Comparison of ENCODE assay signal across 8 mouse cellular contexts in genomic region chr15:85832599-85832998, GRCm38 (mm10). TPM values are rescaled to one million over a fixed set of nuclear protein-coding genes. Genes with fewer than 3 reads are reported as not detected.
DNase-seq lines count a peak whose midpoint lies in the region; ATAC-seq and TF ChIP-seq lines count a peak whose summit lies in the region.

No protein-coding gene starts in this region.

- no peak for DNase-seq in heart, embryonic 10.5 days (ENCODE audit: low spot score)
- DNase-seq in heart, adult 18-20 months, result no peak
- DNase-seq in CH12.LX (ENCODE audit: extremely low read depth), result no peak
- no peak for DNase-seq in liver, embryonic 14.5 days (ENCODE audit: low read depth in 3 of 3, low spot score in 3 of 3)
- DNase-seq in right cerebral cortex, adult 18-20 months, result no peak
- DNase-seq in B cell, adult 2 months, result no peak
- DNase-seq in gastrocnemius, adult 18-20 months (ENCODE audit: low spot score), result no peak

- H3K36me3 ChIP-seq in heart, embryonic 10.5 days, result no peaks in the 10 kb centered on the region
- peaks cover 0 to 19% of the 10 kb centered on the region in 2 experiments for H3K36me3 ChIP-seq in CH12.LX (replicated peaks in 1 of 2; ENCODE audit: control insufficient read depth in 1 of 2, insufficient read depth in 1 of 2, low read length in 1 of 2)
- H3K36me3 ChIP-seq in forebrain, embryonic 13.5 days (ENCODE audit: poor library complexity, severe bottlenecking), result no peaks in the 10 kb centered on the region
- no peaks in the 10 kb centered on the region for H3K36me3 ChIP-seq in liver, embryonic 14.5 days (replicated peaks; ENCODE audit: control insufficient read depth, insufficient read depth, low read depth)

- dilution Hi-C loops in CH12.LX (cut with MboI; ENCODE audit: extremely low pct_ligation_motif_present, extremely low pct_unique_long_range_greater_than_20kb, low sequenced_read_pairs), result no loop called here

- peak; percentile 19; the same call in 1 of the 2 replicates for ATAC-seq in forebrain, embryonic 13.5 days
- ATAC-seq in liver, embryonic 14.5 days (ENCODE audit: insufficient read depth), result no peak

- no peak for TF ChIP-seq CTCF in CH12.LX (conservative IDR thresholded peaks at IDR 0.05 in 1 of 2, IDR thresholded peaks at IDR 0.05 in 1 of 2; ENCODE audit: low read depth in 2 of 2, low read length in 2 of 2)
- no peak for TF ChIP-seq CTCF in liver, embryonic 14.5 days (IDR thresholded peaks at IDR 0.05; ENCODE audit: low read depth)

- TF ChIP-seq RAD21 in CH12.LX (IDR thresholded peaks at IDR 0.05; ENCODE audit: low read depth, low read length), result no peak

- TF ChIP-seq POLR2A in CH12.LX (IDR thresholded peaks at IDR 0.05; ENCODE audit: low read depth, low read length), result no peak

- H3K79me2 ChIP-seq in CH12.LX (replicated peaks; ENCODE audit: control insufficient read depth, extremely low read depth, insufficient read depth, poor library complexity, severe bottlenecking), result no peaks in the 10 kb centered on the region

- H3K4me2 ChIP-seq in CH12.LX (ENCODE audit: insufficient read depth, low read depth, poor library complexity, severe bottlenecking), result peak overlapping the region; percentile 95
- peak overlapping the region; percentile 82 for H3K4me2 ChIP-seq in forebrain, embryonic 13.5 days
- peak overlapping the region; percentile 63 for H3K4me2 ChIP-seq in liver, embryonic 14.5 days (ENCODE audit: low read depth)

- in situ Hi-C loops in CH12.LX (cut with MboI; ENCODE audit: low pct_ligation_motif_present, low pct_unique_long_range_greater_than_20kb, low sequenced_read_pairs), result no loop called here

- H3K9ac ChIP-seq in CH12.LX (ENCODE audit: insufficient read depth, low read depth), result peak overlapping the region; percentile 89
- peak overlapping the region; percentile 77 for H3K9ac ChIP-seq in forebrain, embryonic 13.5 days
- peak overlapping the region; percentile 49; the same call in 1 of the 2 replicates for H3K9ac ChIP-seq in liver, embryonic 14.5 days (replicated peaks)

- WGBS in heart, embryonic 10.5 days, result 50% methylated on average over 8 of the region's 8 CpGs
- 58% methylated on average over 8 of the region's 8 CpGs for WGBS in forebrain, embryonic 13.5 days
- WGBS in liver, embryonic 14.5 days (ENCODE audit: insufficient replicate concordance), result 42% methylated on average over 8 of the region's 8 CpGs

- H3K4me1 ChIP-seq in heart, embryonic 10.5 days, result peaks cover 15% of the 10 kb centered on the region
- H3K4me1 ChIP-seq in CH12.LX (ENCODE audit: control insufficient read depth in 1 of 2, insufficient read depth in 2 of 2), result peaks cover 8 to 31% of the 10 kb centered on the region in 2 experiments
- H3K4me1 ChIP-seq in forebrain, embryonic 13.5 days, result peaks cover 12% of the 10 kb centered on the region
- H3K4me1 ChIP-seq in liver, embryonic 14.5 days (replicated peaks; ENCODE audit: control insufficient read depth in 2 of 2, insufficient read depth in 2 of 2, low read length in 1 of 2), result peaks cover 3 to 14% of the 10 kb centered on the region in 2 experiments; a peak in 1 of 4 replicates

- no peak for TF ChIP-seq EP300 in CH12.LX (IDR thresholded peaks at IDR 0.05; ENCODE audit: low read length)
- TF ChIP-seq EP300 in liver, embryonic 14.5 days (IDR thresholded peaks at IDR 0.05; ENCODE audit: low read depth), result no peak

- no peaks in the 10 kb centered on the region for H3K9me3 ChIP-seq in heart, embryonic 10.5 days
- no peaks in the 10 kb centered on the region for H3K9me3 ChIP-seq in CH12.LX (replicated peaks; ENCODE audit: low read length)
- no peaks in the 10 kb centered on the region for H3K9me3 ChIP-seq in forebrain, embryonic 13.5 days (replicated peaks)
- no peaks in the 10 kb centered on the region for H3K9me3 ChIP-seq in liver, embryonic 14.5 days (ENCODE audit: control insufficient read depth, low read length)

- peak overlapping the region; percentile 84 for H3K27ac ChIP-seq in heart, embryonic 10.5 days
- no peak overlapping the region for H3K27ac ChIP-seq in CH12.LX (ENCODE audit: insufficient read depth, low read depth)
- H3K27ac ChIP-seq in forebrain, embryonic 13.5 days, result no peak overlapping the region
- H3K27ac ChIP-seq in liver, embryonic 14.5 days, result no peak overlapping the region

- H3K4me3 ChIP-seq in heart, embryonic 10.5 days, result peak overlapping the region; percentile 78
- peak overlapping the region; percentile 68 to 90 (median 69) for H3K4me3 ChIP-seq in CH12.LX (replicated peaks in 1 of 3; ENCODE audit: low read depth in 2 of 3, low read length in 2 of 3, poor library complexity in 1 of 3)
- peak overlapping the region; percentile 51 for H3K4me3 ChIP-seq in forebrain, embryonic 13.5 days
- peak overlapping the region; percentile 60 to 65 for H3K4me3 ChIP-seq in liver, embryonic 14.5 days (ENCODE audit: insufficient read depth in 1 of 2, low read depth in 2 of 2, low read length in 2 of 2)

- H3K27me3 ChIP-seq in heart, embryonic 10.5 days (ENCODE audit: insufficient read depth, poor library complexity, severe bottlenecking), result no peaks in the 10 kb centered on the region
- H3K27me3 ChIP-seq in CH12.LX (replicated peaks), result peaks cover 7% of the 10 kb centered on the region
- H3K27me3 ChIP-seq in forebrain, embryonic 13.5 days, result no peaks in the 10 kb centered on the region; the same call in 1 of the 2 replicates
- no peaks in the 10 kb centered on the region for H3K27me3 ChIP-seq in liver, embryonic 14.5 days (ENCODE audit: control insufficient read depth, insufficient read depth, low read length)

TF ChIP-seq in CH12.LX, 34 proteins besides CTCF, POLR2A, EP300 and RAD21 (continues in another document):
- no peak for TF ChIP-seq MAFK (IDR thresholded peaks at IDR 0.05; ENCODE audit: insufficient replicate concordance, low read length)
- TF ChIP-seq MEF2A (IDR thresholded peaks at IDR 0.05; ENCODE audit: borderline replicate concordance, low read depth, low read length), result no peak
- TF ChIP-seq SMC3 (IDR thresholded peaks at IDR 0.05; ENCODE audit: low read depth, low read length), result no peak
- no peak for TF ChIP-seq HCFC1 (IDR thresholded peaks at IDR 0.05; ENCODE audit: low read depth, low read length)
- no peak for TF ChIP-seq ZKSCAN1 (IDR thresholded peaks at IDR 0.05; ENCODE audit: borderline replicate concordance, low read depth, low read length)
- no peak for TF ChIP-seq UBTF (IDR thresholded peaks at IDR 0.05; ENCODE audit: low read depth, low read length)
- TF ChIP-seq ELF1 (IDR thresholded peaks at IDR 0.05; ENCODE audit: low read depth, low read length), result no peak

RNA-seq across cellular contexts. Expression of gene Ttc38, which starts 0.5 kb away (rescaled TPM):
- polyA plus RNA-seq in heart, embryonic 10.5 days (2016; fragmentation: Nextera tagmentation; extraction: Ambion mirVana), result 2.6 and 3.5 TPM in 2 replicates
- 10 to 100 TPM; 15.2 to 21.4 TPM for total RNA-seq in heart, adult 18-20 months (2021)
- total RNA-seq in CH12.LX (2012; rRNA removed), result 4.2 and 5.8 TPM in 2 replicates
- total RNA-seq in CH12.LX (2014; rRNA removed), result 3.3 and 5.1 TPM in 2 replicates
- polyA plus RNA-seq in CH12.LX (2012; ENCODE audit: insufficient read length, low read depth), result 4.4 and 5.1 TPM in 2 replicates
- polyA plus RNA-seq in forebrain, embryonic 13.5 days (2015; fragmentation: Nextera tagmentation; extraction: Ambion mirVana), result 2.9 and 3.4 TPM in 2 replicates
- polyA plus RNA-seq in liver, embryonic 14.5 days (2012; rRNA removed), result 3.8 and 4.0 TPM in 2 replicates
- 4.5 and 7.0 TPM in 2 replicates for polyA plus RNA-seq in liver, embryonic 14.5 days (2014; fragmentation: Nextera tagmentation; extraction: Ambion mirVana)
- 1 to 10 TPM; 4.6 to 5.3 TPM for total RNA-seq in gastrocnemius, adult 18-20 months (2021)

RNA-seq across cellular contexts. Expression of gene Pkdrej, which starts 11.1 kb away (rescaled TPM):
- polyA plus RNA-seq in heart, embryonic 10.5 days (2016; fragmentation: Nextera tagmentation; extraction: Ambion mirVana), result 0.05 and 0.13 TPM in 2 replicates
- total RNA-seq in heart, adult 18-20 months (2021), result 1 to 10 TPM; 3.5 to 4.1 TPM
- not detected in 2 replicates for total RNA-seq in CH12.LX (2012; rRNA removed)
- not detected in 2 replicates for total RNA-seq in CH12.LX (2014; rRNA removed)
- polyA plus RNA-seq in CH12.LX (2012; ENCODE audit: insufficient read length, low read depth), result not detected in 2 replicates
- not detected in 2 replicates for polyA plus RNA-seq in forebrain, embryonic 13.5 days (2015; fragmentation: Nextera tagmentation; extraction: Ambion mirVana)
- polyA plus RNA-seq in liver, embryonic 14.5 days (2012; rRNA removed), result 0.08 and 0.10 TPM in 2 replicates
- polyA plus RNA-seq in liver, embryonic 14.5 days (2014; fragmentation: Nextera tagmentation; extraction: Ambion mirVana), result 0.13 and 0.14 TPM in 2 replicates
- under 1 TPM; 0.68 to 0.69 TPM for total RNA-seq in gastrocnemius, adult 18-20 months (2021)

RNA-seq across cellular contexts. Expression of gene Cdpf1, which starts 21.1 kb away (rescaled TPM):
- polyA plus RNA-seq in heart, embryonic 10.5 days (2016; fragmentation: Nextera tagmentation; extraction: Ambion mirVana), result 50.9 and 54.2 TPM in 2 replicates
- 10 to 100 TPM; 32.5 to 33.9 TPM for total RNA-seq in heart, adult 18-20 months (2021)
- total RNA-seq in CH12.LX (2012; rRNA removed), result 27.4 and 30.1 TPM in 2 replicates
- 23.3 and 26.4 TPM in 2 replicates for total RNA-seq in CH12.LX (2014; rRNA removed)
- 18.1 and 20.9 TPM in 2 replicates for polyA plus RNA-seq in CH12.LX (2012; ENCODE audit: insufficient read length, low read depth)
- 17.8 and 18.7 TPM in 2 replicates for polyA plus RNA-seq in forebrain, embryonic 13.5 days (2015; fragmentation: Nextera tagmentation; extraction: Ambion mirVana)
- polyA plus RNA-seq in liver, embryonic 14.5 days (2012; rRNA removed), result 15.7 and 19.7 TPM in 2 replicates
- 23.7 and 26.2 TPM in 2 replicates for polyA plus RNA-seq in liver, embryonic 14.5 days (2014; fragmentation: Nextera tagmentation; extraction: Ambion mirVana)
- 10 to 100 TPM; 51.8 to 60.2 TPM for total RNA-seq in gastrocnemius, adult 18-20 months (2021)

RNA-seq across cellular contexts. Expression of gene Gtse1, which starts 26.9 kb away (rescaled TPM):
- polyA plus RNA-seq in heart, embryonic 10.5 days (2016; fragmentation: Nextera tagmentation; extraction: Ambion mirVana), result 40.0 and 40.6 TPM in 2 replicates
- total RNA-seq in heart, adult 18-20 months (2021), result under 1 TPM; 0.54 to 0.60 TPM
- total RNA-seq in CH12.LX (2012; rRNA removed) (37.4 and 40.0 TPM in 2 replicates), CH12.LX (2014; rRNA removed) (31.6 and 32.8 TPM in 2 replicates)
- 36.6 and 40.1 TPM in 2 replicates for polyA plus RNA-seq in CH12.LX (2012; ENCODE audit: insufficient read length, low read depth)
- polyA plus RNA-seq in forebrain, embryonic 13.5 days (2015; fragmentation: Nextera tagmentation; extraction: Ambion mirVana), result 31.0 and 31.4 TPM in 2 replicates
- 20.6 TPM in 2 replicates for polyA plus RNA-seq in liver, embryonic 14.5 days (2012; rRNA removed)
- polyA plus RNA-seq in liver, embryonic 14.5 days (2014; fragmentation: Nextera tagmentation; extraction: Ambion mirVana), result 21.1 and 22.9 TPM in 2 replicates
- total RNA-seq in gastrocnemius, adult 18-20 months (2021), result under 1 TPM; 0.07 to 0.09 TPM

RNA-seq across cellular contexts. Expression of gene Trmu, which starts 46.5 kb away (rescaled TPM):
- polyA plus RNA-seq in heart, embryonic 10.5 days (2016; fragmentation: Nextera tagmentation; extraction: Ambion mirVana), result 34.4 and 36.5 TPM in 2 replicates
- 10 to 100 TPM; 15.1 to 15.2 TPM for total RNA-seq in heart, adult 18-20 months (2021)
- total RNA-seq in CH12.LX (2012; rRNA removed), result 24.9 and 29.0 TPM in 2 replicates
- total RNA-seq in CH12.LX (2014; rRNA removed), result 20.2 and 26.4 TPM in 2 replicates
- 26.4 and 34.7 TPM in 2 replicates for polyA plus RNA-seq in CH12.LX (2012; ENCODE audit: insufficient read length, low read depth)
- 45.2 and 53.2 TPM in 2 replicates for polyA plus RNA-seq in forebrain, embryonic 13.5 days (2015; fragmentation: Nextera tagmentation; extraction: Ambion mirVana)
- 9.5 and 15.2 TPM in 2 replicates for polyA plus RNA-seq in liver, embryonic 14.5 days (2012; rRNA removed)
- 10.9 and 12.7 TPM in 2 replicates for polyA plus RNA-seq in liver, embryonic 14.5 days (2014; fragmentation: Nextera tagmentation; extraction: Ambion mirVana)
- 1 to 10 TPM; 8.2 to 9.4 TPM for total RNA-seq in gastrocnemius, adult 18-20 months (2021)
